Mouse (Mus musculus) myocyte (in vitro differentiated cells): ENCODE results near the gene Grk5. TPM values are rescaled to one million over a fixed set of nuclear protein-coding genes. Genes with fewer than 3 reads are reported as not detected.

Experiments
- H3K27me3 ChIP-seq: one replicate; pipeline ENCODE4 v1.6.1; 2011; ENCODE audit not compliant: control insufficient read depth, insufficient read depth, insufficient read length
- H3K36me3 ChIP-seq: one replicate; pipeline ENCODE4 v1.6.1; 2011; ENCODE audit not compliant: control insufficient read depth, insufficient read depth
- H3K4me2 ChIP-seq: one replicate; pipeline ENCODE4 v1.6.1; 2011; ENCODE audit warnings: low read depth, control low read depth
- H3K4me3 ChIP-seq: one replicate; pipeline ENCODE4 v1.5.1; 2011; ENCODE audit warnings: mild to moderate bottlenecking, control low read depth, moderate library complexity
- H3K79me2 ChIP-seq: one replicate; pipeline ENCODE4 v1.6.1; 2011; ENCODE audit not compliant: control insufficient read depth, insufficient read depth
- H3ac ChIP-seq: one replicate; pipeline ENCODE4 v1.6.1; 2011; ENCODE audit not compliant: control insufficient read depth, insufficient read length
- CEBPB ChIP-seq: IDR thresholded peaks from 2 replicates; pipeline ENCODE4 v1.6.1; 2011; ENCODE audit warnings: mild to moderate bottlenecking, moderate library complexity; ENCODE audit not compliant: poor library complexity, insufficient read depth, severe bottlenecking
- E2F4 ChIP-seq: IDR thresholded peaks from one replicate; pipeline ENCODE4 v1.6.1; 2011; ENCODE audit warnings: mild to moderate bottlenecking, control low read depth, moderate library complexity; ENCODE audit not compliant: insufficient read depth
- MAX ChIP-seq: IDR thresholded peaks from one replicate; pipeline ENCODE4 v1.6.1; 2011; ENCODE audit warnings: low read depth, mild to moderate bottlenecking, control low read depth
- MYOD1 ChIP-seq, 3 experiments: IDR thresholded peaks; one replicate each; pipeline ENCODE4 v1.6.1; 2011; ENCODE audit warnings: control low read depth in 2 of 3, low read depth in 2 of 3, mild to moderate bottlenecking in 2 of 3, moderate library complexity in 1 of 3; ENCODE audit not compliant: insufficient read length in 2 of 3, control insufficient read depth in 1 of 3
- MYOG ChIP-seq, 3 experiments: IDR thresholded peaks; one replicate each; pipeline ENCODE4 v1.6.1; 2011; ENCODE audit warnings: control low read depth in 2 of 3, low read depth in 2 of 3, mild to moderate bottlenecking in 2 of 3; ENCODE audit not compliant: insufficient read length in 2 of 3, control insufficient read depth in 1 of 3, insufficient read depth in 1 of 3
- POLR2A ChIP-seq: IDR thresholded peaks from one replicate; pipeline ENCODE4 v1.6.1; 2011; ENCODE audit warnings: low read depth, mild to moderate bottlenecking, control low read depth, moderate library complexity; ENCODE audit not compliant: insufficient read length
- POLR2AphosphoS2 ChIP-seq: IDR thresholded peaks from one replicate; pipeline ENCODE4 v1.6.1; 2011; ENCODE audit warnings: low read depth, control low read depth; ENCODE audit not compliant: insufficient read length
- REST ChIP-seq: IDR thresholded peaks from one replicate; pipeline ENCODE4 v1.6.1; 2011; ENCODE audit warnings: mild to moderate bottlenecking, control low read depth, moderate library complexity; ENCODE audit not compliant: insufficient read depth, insufficient read length
- SRF ChIP-seq: IDR thresholded peaks from one replicate; pipeline ENCODE4 v1.6.1; 2011; ENCODE audit warnings: low read depth; ENCODE audit not compliant: control insufficient read depth, insufficient read length
- TCF12 ChIP-seq: IDR thresholded peaks from one replicate; pipeline ENCODE4 v1.6.1; 2011; ENCODE audit warnings: mild to moderate bottlenecking, control low read depth; ENCODE audit not compliant: poor library complexity, insufficient read depth, severe bottlenecking
- TCF3 ChIP-seq: IDR thresholded peaks from one replicate; pipeline ENCODE4 v1.6.1; 2011; ENCODE audit warnings: low read depth, control low read depth; ENCODE audit not compliant: insufficient read length
- USF1 ChIP-seq: IDR thresholded peaks from one replicate; pipeline ENCODE4 v1.6.1; 2011; ENCODE audit warnings: low read depth, mild to moderate bottlenecking, control low read depth, moderate library complexity
- polyA plus RNA-seq: library from polyadenylated mRNA; unstranded; fragments of >200 nt; fragmentation: generic; extraction: Trizol; gene quantifications from one replicate; pipeline ENCODE4 v1.2.1, GENCODE M21; 2012; ENCODE audit warnings: missing spikeins

The Grk5 gene
- polyA plus RNA-seq, 1 experiment, result 4.0 TPM

GRCm38 (mm10) chr19:61090541-61090940 lies 201.0 kb downstream of the Grk5 start:
- no peak overlapping the region for H3K4me2 ChIP-seq
- no peak overlapping the region for H3ac ChIP-seq
- no peaks in the 10 kb centered on the region for H3K79me2 ChIP-seq
- H3K27me3 ChIP-seq, result no peaks in the 10 kb centered on the region
- H3K4me3 ChIP-seq, result no peak overlapping the region
- TF ChIP-seq TCF3 (no peak), USF1 (no peak), REST (no peak), SRF (no peak), MYOG (IDR thresholded peaks at IDR 0.05; ENCODE audit: control insufficient read depth in 1 of 3, insufficient read depth in 1 of 3, insufficient read length in 2 of 3, low read depth in 2 of 3) (no peak), MAX (no peak), TCF12 (no peak), MYOD1 (IDR thresholded peaks at IDR 0.05; ENCODE audit: control insufficient read depth in 1 of 3, insufficient read length in 2 of 3, low read depth in 2 of 3) (no peak), CEBPB (no peak), POLR2A (no peak), E2F4 (no peak), POLR2AphosphoS2 (no peak)
- H3K36me3 ChIP-seq, result no peaks in the 10 kb centered on the region

- H3K36me3 ChIP-seq, result no peaks in the 10 kb centered on the region
- no peak for TF ChIP-seq MAX
- no peak for TF ChIP-seq REST
- no peak for TF ChIP-seq CEBPB
- no peak for TF ChIP-seq USF1
- no peak for TF ChIP-seq E2F4
- no peak for TF ChIP-seq POLR2AphosphoS2
- TF ChIP-seq SRF, result no peak
- no peak for TF ChIP-seq MYOD1 (IDR thresholded peaks at IDR 0.05; ENCODE audit: control insufficient read depth in 1 of 3, insufficient read length in 2 of 3, low read depth in 2 of 3)
- no peak for TF ChIP-seq TCF3
- no peak for TF ChIP-seq TCF12
- no peak for TF ChIP-seq POLR2A
- TF ChIP-seq MYOG (IDR thresholded peaks at IDR 0.05; ENCODE audit: control insufficient read depth in 1 of 3, insufficient read depth in 1 of 3, insufficient read length in 2 of 3, low read depth in 2 of 3), result no peak
- no peak overlapping the region for H3ac ChIP-seq
- no peaks in the 10 kb centered on the region for H3K27me3 ChIP-seq
- no peak overlapping the region for H3K4me2 ChIP-seq
- H3K79me2 ChIP-seq, result no peaks in the 10 kb centered on the region
- H3K4me3 ChIP-seq, result no peak overlapping the region
Measured at GRCm38 (mm10) chr19:61096776-61097175, 207.2 kb downstream of the Grk5 start.

GRCm38 (mm10) chr19:61097764-61098163 lies 208.2 kb downstream of the Grk5 start:
- no peaks in the 10 kb centered on the region for H3K36me3 ChIP-seq
- no peaks in the 10 kb centered on the region for H3K27me3 ChIP-seq
- TF ChIP-seq POLR2A, result no peak
- no peak for TF ChIP-seq MAX
- no peak for TF ChIP-seq CEBPB
- no peak for TF ChIP-seq E2F4
- H3ac ChIP-seq, result no peak overlapping the region
- no peaks in the 10 kb centered on the region for H3K79me2 ChIP-seq
- H3K4me2 ChIP-seq, result no peak overlapping the region
- H3K4me3 ChIP-seq, result no peak overlapping the region

- Histone ChIP-seq H3K36me3 (no peaks in the 10 kb centered on the region), H3K4me3 (no peak overlapping the region), H3K4me2 (no peak overlapping the region), H3K79me2 (no peaks in the 10 kb centered on the region), H3K27me3 (no peaks in the 10 kb centered on the region), H3ac (no peak overlapping the region)
- no peak for TF ChIP-seq SRF
- TF ChIP-seq POLR2A, result no peak
- no peak for TF ChIP-seq CEBPB
- no peak for TF ChIP-seq USF1
- TF ChIP-seq E2F4, result no peak
- TF ChIP-seq MYOG (IDR thresholded peaks at IDR 0.05; ENCODE audit: control insufficient read depth in 1 of 3, insufficient read depth in 1 of 3, insufficient read length in 2 of 3, low read depth in 2 of 3), result no peak
- TF ChIP-seq MAX, result no peak
- no peak for TF ChIP-seq POLR2AphosphoS2
- no peak for TF ChIP-seq TCF12
- no peak for TF ChIP-seq TCF3
- no peak for TF ChIP-seq REST
- TF ChIP-seq MYOD1 (IDR thresholded peaks at IDR 0.05; ENCODE audit: control insufficient read depth in 1 of 3, insufficient read length in 2 of 3, low read depth in 2 of 3), result no peak
Measured at GRCm38 (mm10) chr19:61110184-61110583, 220.6 kb downstream of the Grk5 start.

- Histone ChIP-seq H3K79me2 (no peaks in the 10 kb centered on the region), H3K27me3 (no peaks in the 10 kb centered on the region), H3K4me2 (no peak overlapping the region), H3ac (no peak overlapping the region), H3K4me3 (no peak overlapping the region), H3K36me3 (peaks cover 6% of the 10 kb centered on the region)
- TF ChIP-seq MYOG (IDR thresholded peaks at IDR 0.05; ENCODE audit: control insufficient read depth in 1 of 3, insufficient read depth in 1 of 3, insufficient read length in 2 of 3, low read depth in 2 of 3), result no peak
- no peak for TF ChIP-seq POLR2A
- TF ChIP-seq MYOD1 (IDR thresholded peaks at IDR 0.05; ENCODE audit: control insufficient read depth in 1 of 3, insufficient read length in 2 of 3, low read depth in 2 of 3), result no peak
- no peak for TF ChIP-seq E2F4
- TF ChIP-seq USF1, result no peak
- TF ChIP-seq SRF, result no peak
- no peak for TF ChIP-seq TCF12
- TF ChIP-seq CEBPB, result no peak
- TF ChIP-seq REST, result no peak
- no peak for TF ChIP-seq TCF3
- TF ChIP-seq MAX, result no peak
- TF ChIP-seq POLR2AphosphoS2, result no peak
Measured at GRCm38 (mm10) chr19:61131096-61131495, 241.5 kb downstream of the Grk5 start.
